Mouse (Mus musculus): Measurements from ENCODE around the gene Gm4567. TPM values are rescaled to one million over a fixed set of nuclear protein-coding genes. Genes with fewer than 3 reads are reported as not detected.
"Not testable (repeated sequence)": the region's sequence is repeated elsewhere in the genome, so short reads cannot be mapped to it uniquely, and the experiment has no call there.

Gm4567 gene
- total RNA-seq (2021), result not detected
- long read RNA-seq, experiment 1, result 0 reads
- long read RNA-seq, experiment 2, result 0 reads

DNA sequence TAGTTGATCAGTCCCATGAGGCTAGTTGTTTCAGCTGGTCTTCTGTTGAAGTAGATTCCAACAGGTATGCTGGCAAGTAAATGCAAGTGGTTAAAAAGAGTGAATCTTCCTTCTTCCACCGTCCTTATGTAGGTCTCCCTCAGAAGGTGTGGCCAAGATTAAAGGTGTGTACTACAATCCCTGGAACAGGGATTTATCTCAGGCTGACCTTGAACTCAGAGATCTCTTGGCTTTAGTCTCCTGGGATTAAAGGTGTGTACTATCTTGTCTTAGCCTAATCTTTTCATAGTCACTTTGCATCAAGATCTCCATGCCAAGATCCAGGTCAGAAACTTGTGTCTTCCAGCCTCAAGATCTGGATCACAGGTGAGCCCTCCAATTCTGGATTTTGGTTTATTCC lies at the start of gene Gm4567:
TSS of gene Gm4567 (minus strand) at position 101 of the 400 bp plus-strand sequence.
- intact Hi-C loops (cut with DNase I); DNase-seq: not testable (repeated sequence)

DNA sequence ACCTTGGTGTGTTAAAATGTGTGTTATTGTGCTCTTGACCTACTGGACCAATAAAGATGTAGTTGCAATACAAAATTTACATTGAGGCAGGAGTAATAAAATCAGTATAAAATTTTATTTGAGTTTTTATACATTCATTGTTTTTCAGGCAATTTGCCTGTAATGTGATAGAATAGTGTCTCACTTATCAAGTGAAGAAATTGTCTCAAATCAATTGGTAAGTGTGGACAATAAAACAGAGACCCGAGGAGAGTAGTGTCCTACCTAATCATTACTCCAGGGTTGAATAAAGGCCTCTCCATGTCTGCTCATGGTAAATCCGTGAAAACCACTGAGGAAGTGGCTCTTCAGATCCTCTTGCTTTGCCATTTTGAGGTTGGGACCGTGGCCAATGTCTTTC lies 41.9 kb upstream of the Gm4567 start, which contains the start of gene Vmn1r157:
TSS of gene Vmn1r157 (plus strand) at position 301 of the 400 bp plus-strand sequence.
- intact Hi-C loops (cut with DNase I); DNase-seq: not testable (repeated sequence)

DNA sequence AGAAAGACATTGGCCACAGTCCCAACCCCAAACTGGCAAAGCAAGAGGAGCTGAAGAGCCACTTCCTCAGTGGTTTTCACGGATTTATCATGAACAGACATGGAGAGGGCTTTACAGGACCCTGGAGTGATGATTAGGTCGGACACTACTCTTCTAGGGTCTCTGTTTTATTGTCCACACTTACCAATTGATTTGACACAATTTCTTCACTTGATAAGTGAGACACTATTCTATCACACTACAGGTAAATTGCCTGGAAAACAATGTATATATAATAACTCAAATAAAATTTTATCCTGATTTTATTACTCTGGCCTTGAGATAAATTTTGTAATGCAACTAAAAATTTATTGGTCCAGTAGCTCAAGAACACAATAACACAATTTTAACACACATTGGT lies 27.3 kb downstream of the Gm4567 start, which contains the start of gene Gm8693:
TSS of gene Gm8693 (minus strand) at position 101 of the 400 bp plus-strand sequence.
- intact Hi-C loops (cut with DNase I); DNase-seq: not testable (repeated sequence)

Other genes with a start within 250 kb of the Gm4567 start
- gene Vmn1r151, start 220.0 kb downstream of the Gm4567 start, total RNA-seq (2021), result not detected
- gene Vmn1r152, start 196.7 kb downstream of the Gm4567 start, total RNA-seq (2021), result not detected
- gene Gm8677, start 184.8 kb downstream of the Gm4567 start, total RNA-seq (2021), result not detected
- gene Gm4201, start 154.4 kb downstream of the Gm4567 start, total RNA-seq (2021), result not detected
- not detected for gene Gm4565, start 131.6 kb downstream of the Gm4567 start, total RNA-seq (2021)
- not detected for gene Vmn1r155, start 61.7 kb downstream of the Gm4567 start, total RNA-seq (2021)
- gene Gm8693, start 27.4 kb downstream of the Gm4567 start, total RNA-seq (2021), result not detected
- gene Vmn1r157, start 42.0 kb upstream of the Gm4567 start, total RNA-seq (2021), result not detected
- not detected for gene Vmn1r158, start 71.1 kb upstream of the Gm4567 start, total RNA-seq (2021)
- not detected for gene Vmn1r159, start 123.9 kb upstream of the Gm4567 start, total RNA-seq (2021)
- gene Vmn1r160, start 151.5 kb upstream of the Gm4567 start, total RNA-seq (2021), result not detected